Mouse (Mus musculus): ENCODE measurements around the gene Ptger3. TPM values are rescaled to one million over a fixed set of nuclear protein-coding genes. Genes with fewer than 3 reads are reported as not detected.
A peak's percentile ranks its signal among the peaks of the same experiment; 100 is the strongest.

Gene Ptger3
- polyA plus RNA-seq, 1 experiment, result 9.2 TPM

DNA sequence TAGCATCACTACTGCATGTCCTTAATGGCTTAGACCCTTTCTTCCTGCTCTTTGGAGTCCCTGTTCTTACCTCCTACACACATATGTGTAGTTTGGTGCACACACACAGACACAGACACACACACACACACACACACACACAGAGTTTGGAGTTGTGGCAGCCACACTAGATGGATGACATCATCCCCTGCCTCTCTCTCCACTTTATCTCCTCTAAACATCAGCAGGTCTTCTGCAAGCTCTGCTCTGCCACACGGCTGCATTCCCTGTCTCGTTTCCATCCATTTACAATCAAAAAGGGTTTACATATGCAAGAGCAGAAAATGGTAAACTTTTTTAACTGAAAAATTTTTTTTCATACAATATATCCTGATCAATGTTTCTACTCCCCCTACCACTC is 64.7 kb downstream of the Ptger3 start:
- no peak for TF ChIP-seq CTCF (IDR thresholded peaks at IDR 0.05; ENCODE audit: low read depth, low read length)
- TF ChIP-seq POLR2A (IDR thresholded peaks at IDR 0.05; ENCODE audit: borderline replicate concordance, low read depth, low read length), result no peak
- peaks cover 39% of the 10 kb centered on the region for H3K4me1 ChIP-seq (ENCODE audit: control insufficient read depth, insufficient read depth, low read length)

DNA sequence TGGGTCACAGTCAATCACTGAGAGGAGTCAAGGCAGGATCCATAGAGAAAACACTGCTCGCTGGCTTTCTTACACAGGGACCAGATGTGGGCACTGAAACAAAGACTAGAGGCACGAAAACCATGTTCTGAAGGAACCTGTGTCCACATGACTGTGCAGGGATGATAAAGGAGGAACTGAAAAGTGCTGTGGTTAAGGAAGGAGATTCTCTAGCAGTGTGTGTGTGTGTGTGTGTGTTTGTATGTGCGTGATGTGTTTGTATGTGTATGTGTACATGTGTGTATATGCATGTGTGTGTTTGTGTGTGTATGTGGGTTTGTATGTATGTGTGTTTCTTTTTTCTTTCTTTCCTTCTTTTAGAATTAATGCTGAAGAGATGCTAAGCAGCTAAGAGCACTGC is 67.7 kb downstream of the Ptger3 start:
- no peak overlapping the region for H3K4me3 ChIP-seq (ENCODE audit: insufficient read depth, low read length)
- peak overlapping the region; percentile 59 for H3K27ac ChIP-seq (ENCODE audit: insufficient read depth, low read depth, low read length)
- TF ChIP-seq POLR2A (IDR thresholded peaks at IDR 0.05; ENCODE audit: borderline replicate concordance, low read depth, low read length), result no peak
- H3K4me1 ChIP-seq (ENCODE audit: control insufficient read depth, insufficient read depth, low read length), result peaks cover 40% of the 10 kb centered on the region

More for the DNA sequence above, 64.7 kb downstream of the Ptger3 start:
- Histone ChIP-seq H3K27ac (ENCODE audit: insufficient read depth, low read depth, low read length) (no peak overlapping the region), H3K4me3 (ENCODE audit: insufficient read depth, low read length) (no peak overlapping the region)

DNA sequence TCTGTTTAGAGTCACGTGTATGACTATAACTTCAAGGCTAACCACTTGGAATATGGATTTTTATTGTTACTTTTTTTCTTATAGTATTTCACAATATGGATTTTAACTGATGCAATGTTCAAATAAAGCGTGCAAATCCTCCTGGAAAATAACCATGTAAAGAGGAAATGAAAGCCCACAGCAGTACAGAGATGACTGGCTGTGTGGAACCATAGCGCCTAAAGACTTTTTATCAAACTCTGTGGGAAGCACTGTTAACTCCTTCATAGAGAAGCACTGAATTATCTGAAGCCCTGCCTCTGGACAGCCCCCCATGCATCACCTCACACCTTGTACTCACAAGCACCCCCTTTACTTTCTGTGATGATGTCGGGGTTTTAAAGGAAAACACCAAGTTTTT is 69.0 kb downstream of the Ptger3 start:
- peak overlapping the region; percentile 58 for H3K27ac ChIP-seq (ENCODE audit: insufficient read depth, low read depth, low read length)
- peaks cover 34% of the 10 kb centered on the region for H3K4me1 ChIP-seq (ENCODE audit: control insufficient read depth, insufficient read depth, low read length)
- H3K4me3 ChIP-seq (ENCODE audit: insufficient read depth, low read length), result no peak overlapping the region
- TF ChIP-seq CTCF (IDR thresholded peaks at IDR 0.05; ENCODE audit: low read depth, low read length) (no peak), POLR2A (IDR thresholded peaks at IDR 0.05; ENCODE audit: borderline replicate concordance, low read depth, low read length) (no peak)

DNA sequence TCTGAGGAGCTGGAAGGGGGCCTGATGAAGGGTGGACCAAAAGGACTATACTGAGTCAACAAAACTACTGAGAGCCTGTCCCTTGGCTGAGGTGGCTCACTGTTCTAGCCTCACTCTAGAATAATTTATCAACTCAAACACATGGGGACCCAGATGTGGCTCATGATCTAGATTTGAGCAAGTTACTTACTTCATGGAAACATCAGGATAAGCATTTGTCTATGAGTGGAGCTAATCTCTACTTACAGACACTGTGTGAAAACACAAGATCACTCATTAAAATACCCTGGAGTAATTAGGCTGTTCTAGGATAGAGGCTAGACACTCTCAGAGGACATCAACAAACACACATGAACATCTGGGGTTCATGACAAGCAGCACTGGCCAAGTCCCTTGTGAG is 70.2 kb downstream of the Ptger3 start:
- no peak for TF ChIP-seq POLR2A (IDR thresholded peaks at IDR 0.05; ENCODE audit: borderline replicate concordance, low read depth, low read length)
- TF ChIP-seq CTCF (IDR thresholded peaks at IDR 0.05; ENCODE audit: low read depth, low read length), result no peak
- Histone ChIP-seq H3K27ac (ENCODE audit: insufficient read depth, low read depth, low read length) (peak overlapping the region; percentile 23; the same call in 1 of the 2 replicates), H3K4me3 (ENCODE audit: insufficient read depth, low read length) (no peak overlapping the region), H3K4me1 (ENCODE audit: control insufficient read depth, insufficient read depth, low read length) (peaks cover 33% of the 10 kb centered on the region)

DNA sequence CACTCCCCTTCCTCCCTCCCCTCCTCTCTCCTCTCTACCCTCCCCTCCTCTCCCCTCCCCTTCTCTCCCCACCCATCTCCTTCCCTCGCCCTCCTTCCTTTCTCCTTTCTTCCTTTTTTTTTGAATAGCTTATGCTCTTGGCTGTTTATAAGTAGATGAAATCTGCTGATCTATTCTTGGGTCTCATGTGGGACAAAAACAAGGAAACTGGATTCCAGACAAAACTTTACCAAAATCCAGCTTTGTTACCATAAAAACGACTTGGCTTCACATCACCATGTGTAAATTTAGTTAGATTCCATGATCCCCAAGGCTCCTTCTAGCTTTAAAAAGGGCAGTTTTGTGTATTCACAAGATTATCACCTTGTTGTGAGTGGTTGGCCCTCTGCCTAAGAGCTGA is 70.6 kb downstream of the Ptger3 start:
- no peak for TF ChIP-seq CTCF (IDR thresholded peaks at IDR 0.05; ENCODE audit: low read depth, low read length)
- TF ChIP-seq POLR2A (IDR thresholded peaks at IDR 0.05; ENCODE audit: borderline replicate concordance, low read depth, low read length), result no peak
- no peak overlapping the region for H3K4me3 ChIP-seq (ENCODE audit: insufficient read depth, low read length)
- H3K27ac ChIP-seq (ENCODE audit: insufficient read depth, low read depth, low read length), result peak overlapping the region; percentile 18
- peaks cover 32% of the 10 kb centered on the region for H3K4me1 ChIP-seq (ENCODE audit: control insufficient read depth, insufficient read depth, low read length)

DNA sequence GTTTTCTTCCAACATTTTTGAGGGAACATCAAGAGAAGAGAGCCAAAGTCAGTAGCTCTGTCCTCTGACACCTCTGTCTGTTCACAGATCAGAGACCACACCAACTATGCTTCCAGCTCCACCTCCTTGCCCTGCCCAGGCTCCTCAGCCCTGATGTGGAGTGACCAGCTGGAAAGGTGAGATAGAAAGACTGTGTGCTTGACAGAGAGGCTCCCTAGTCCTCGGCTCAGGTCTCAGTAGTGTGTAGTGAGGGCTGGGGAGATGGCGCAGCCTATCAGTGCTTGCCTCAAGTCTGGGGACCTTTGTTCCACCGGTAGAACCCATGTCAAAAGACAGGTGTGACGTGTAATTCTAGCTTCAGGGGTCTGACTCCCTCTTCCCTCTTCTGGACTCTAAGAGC is 74.9 kb downstream of the Ptger3 start:
- TF ChIP-seq POLR2A (IDR thresholded peaks at IDR 0.05; ENCODE audit: borderline replicate concordance, low read depth, low read length) (no peak), CTCF (IDR thresholded peaks at IDR 0.05; ENCODE audit: low read depth, low read length) (no peak)
- Histone ChIP-seq H3K4me3 (ENCODE audit: insufficient read depth, low read length) (no peak overlapping the region), H3K27ac (ENCODE audit: insufficient read depth, low read depth, low read length) (no peak overlapping the region), H3K4me1 (ENCODE audit: control insufficient read depth, insufficient read depth, low read length) (peaks cover 12% of the 10 kb centered on the region)

DNA sequence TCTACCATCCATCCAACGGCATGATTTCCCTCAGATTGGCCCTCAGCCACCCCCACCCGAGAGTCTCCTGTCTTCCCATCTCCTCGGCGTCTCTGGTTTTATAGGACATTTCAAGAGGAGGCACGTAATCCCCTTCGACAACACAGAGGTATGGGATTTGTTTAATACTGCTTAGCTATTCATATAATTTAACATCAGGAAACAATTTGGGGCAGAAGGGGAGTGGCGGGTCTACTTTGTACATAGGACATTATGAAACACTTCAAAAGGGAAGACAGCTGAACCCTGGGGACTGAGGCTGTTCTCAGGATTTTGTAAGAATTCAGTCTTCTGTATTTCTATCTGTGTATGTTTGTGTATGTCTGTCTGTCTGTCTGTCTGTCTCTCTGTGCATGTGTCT is 94.9 kb downstream of the Ptger3 start:
- TF ChIP-seq POLR2A (IDR thresholded peaks at IDR 0.05; ENCODE audit: borderline replicate concordance, low read depth, low read length) (no peak), CTCF (IDR thresholded peaks at IDR 0.05; ENCODE audit: low read depth, low read length) (no peak)
- no peak overlapping the region for H3K27ac ChIP-seq (ENCODE audit: insufficient read depth, low read depth, low read length)

DNA sequence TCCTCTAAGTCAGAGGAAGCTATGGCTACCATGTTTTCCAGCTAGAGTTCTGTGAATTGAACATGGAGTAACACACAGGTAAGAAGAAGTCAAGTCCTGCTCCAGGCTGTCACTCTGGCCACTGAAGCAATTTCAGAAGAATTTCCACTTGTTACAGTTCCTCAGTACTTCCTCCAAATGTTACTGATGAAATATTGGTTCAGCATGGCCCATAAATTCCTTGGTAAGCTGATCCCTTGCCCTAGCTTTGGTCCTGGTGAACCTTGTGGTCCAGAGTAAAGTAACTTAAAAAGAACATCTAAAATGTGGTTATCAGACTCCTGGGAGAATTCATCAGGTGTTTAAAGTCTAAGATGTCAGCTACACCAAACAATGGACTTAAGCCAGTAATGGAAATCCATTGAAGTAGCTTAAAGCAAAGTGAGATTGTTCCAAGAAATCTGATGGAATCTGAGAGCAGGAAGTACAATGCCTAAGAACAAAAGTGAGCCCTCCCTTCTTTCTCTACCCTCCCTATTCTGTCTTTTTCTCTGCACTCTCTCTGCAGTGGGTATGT is 97.9 kb downstream of the Ptger3 start:
- TF ChIP-seq POLR2A (IDR thresholded peaks at IDR 0.05; ENCODE audit: borderline replicate concordance, low read depth, low read length), result no peak
- TF ChIP-seq CTCF (IDR thresholded peaks at IDR 0.05; ENCODE audit: low read depth, low read length), result no peak
- Histone ChIP-seq H3K4me3 (ENCODE audit: insufficient read depth, low read length) (no peak overlapping the region), H3K4me1 (ENCODE audit: control insufficient read depth, insufficient read depth, low read length) (no peaks in the 10 kb centered on the region), H3K27ac (ENCODE audit: insufficient read depth, low read depth, low read length) (no peak overlapping the region)

More for the DNA sequence above, 94.9 kb downstream of the Ptger3 start:
- no peaks in the 10 kb centered on the region for H3K4me1 ChIP-seq (ENCODE audit: control insufficient read depth, insufficient read depth, low read length)
- H3K4me3 ChIP-seq (ENCODE audit: insufficient read depth, low read length), result no peak overlapping the region

DNA sequence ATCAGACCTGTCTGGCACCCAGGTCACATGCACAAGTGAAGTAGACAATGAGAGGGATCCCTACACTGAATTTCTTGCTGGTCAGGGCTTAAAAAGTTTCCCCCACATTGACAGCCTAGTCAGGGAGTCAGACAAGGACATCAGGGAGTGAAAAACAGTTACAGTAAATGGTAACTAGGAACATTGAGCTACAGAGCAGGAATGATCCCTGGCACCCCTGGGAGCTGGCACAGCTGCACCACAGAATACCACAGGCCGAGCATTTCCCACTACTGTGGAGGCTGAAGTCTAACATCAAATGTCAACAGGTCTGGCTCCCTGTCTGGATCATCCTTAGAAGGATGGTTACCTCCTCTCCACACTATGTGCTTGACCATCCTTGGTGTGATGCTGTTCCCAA is 98.8 kb downstream of the Ptger3 start:
- Histone ChIP-seq H3K4me1 (ENCODE audit: control insufficient read depth, insufficient read depth, low read length) (no peaks in the 10 kb centered on the region), H3K27ac (ENCODE audit: insufficient read depth, low read depth, low read length) (no peak overlapping the region), H3K4me3 (ENCODE audit: insufficient read depth, low read length) (no peak overlapping the region)
- TF ChIP-seq CTCF (IDR thresholded peaks at IDR 0.05; ENCODE audit: low read depth, low read length) (no peak), POLR2A (IDR thresholded peaks at IDR 0.05; ENCODE audit: borderline replicate concordance, low read depth, low read length) (no peak)

DNA sequence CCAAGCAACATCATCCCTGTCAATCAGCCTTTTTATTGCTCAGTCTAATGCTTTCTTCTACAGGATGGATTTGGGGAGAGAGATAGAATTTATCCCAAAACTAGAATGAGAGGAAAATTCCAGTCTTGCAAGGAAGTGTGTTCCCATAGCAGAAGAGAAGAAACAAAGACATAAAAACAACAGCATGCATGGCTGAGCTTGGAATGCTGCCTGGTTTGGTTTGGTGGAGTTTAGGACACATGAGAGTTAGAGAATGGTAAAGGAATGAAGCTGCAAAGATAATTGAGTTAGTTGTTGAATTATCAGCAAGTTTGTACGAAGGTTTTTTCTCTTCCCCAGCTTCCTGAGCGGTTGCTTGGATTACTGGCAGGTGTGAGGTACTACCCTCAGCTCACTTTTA is 99.5 kb downstream of the Ptger3 start:
- no peak overlapping the region for H3K27ac ChIP-seq (ENCODE audit: insufficient read depth, low read depth, low read length)
- TF ChIP-seq POLR2A (IDR thresholded peaks at IDR 0.05; ENCODE audit: borderline replicate concordance, low read depth, low read length) (no peak), CTCF (IDR thresholded peaks at IDR 0.05; ENCODE audit: low read depth, low read length) (no peak)
- no peak overlapping the region for H3K4me3 ChIP-seq (ENCODE audit: insufficient read depth, low read length)
- H3K4me1 ChIP-seq (ENCODE audit: control insufficient read depth, insufficient read depth, low read length), result no peaks in the 10 kb centered on the region

DNA sequence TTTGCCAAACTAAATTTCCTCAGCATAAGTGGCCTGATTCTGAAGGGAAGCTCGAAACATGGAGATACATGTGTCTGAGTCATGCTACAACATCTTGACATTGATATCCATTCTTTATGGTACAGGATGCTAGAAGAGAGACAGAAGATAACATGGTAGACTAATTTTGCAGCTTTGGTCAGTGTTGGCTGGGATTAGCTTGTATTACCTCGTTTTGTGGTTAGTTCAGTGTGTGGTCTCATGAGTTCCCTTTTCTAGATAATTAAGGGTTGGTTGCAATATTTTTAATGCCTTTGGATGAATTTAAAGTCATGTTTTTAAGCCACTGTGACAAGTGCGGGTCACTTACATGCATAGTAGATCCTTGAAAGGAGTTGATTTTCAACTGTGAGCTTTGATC is 119.4 kb downstream of the Ptger3 start:
- H3K27ac ChIP-seq (ENCODE audit: insufficient read depth, low read depth, low read length), result no peak overlapping the region
- TF ChIP-seq CTCF (IDR thresholded peaks at IDR 0.05; ENCODE audit: low read depth, low read length), result no peak
- TF ChIP-seq POLR2A (IDR thresholded peaks at IDR 0.05; ENCODE audit: borderline replicate concordance, low read depth, low read length), result no peak
- no peaks in the 10 kb centered on the region for H3K4me1 ChIP-seq (ENCODE audit: control insufficient read depth, insufficient read depth, low read length)
- H3K4me3 ChIP-seq (ENCODE audit: insufficient read depth, low read length), result no peak overlapping the region
